8 mouse cellular contexts compared by ENCODE assay signal in genomic region chr11:49903333-49903732, GRCm38 (mm10). TPM values are rescaled to one million over a fixed set of nuclear protein-coding genes. Genes with fewer than 3 reads are reported as not detected.
DNase-seq lines count a peak whose midpoint lies in the region; ATAC-seq lines count a peak whose summit lies in the region.

No protein-coding gene starts in this region.

- no peak overlapping the region for H3K27ac ChIP-seq in midbrain, embryonic 14.5 days (replicated peaks; ENCODE audit: low read depth, low read length)
- H3K27ac ChIP-seq in midbrain, embryonic 15.5 days: no peak overlapping the region
- H3K27ac ChIP-seq in liver, embryonic 11.5 days (ENCODE audit: low read depth, low read length): no peak overlapping the region

- H3K27me3 ChIP-seq in midbrain, embryonic 14.5 days (ENCODE audit: control insufficient read depth, insufficient read depth, low read length): peaks cover 16% of the 10 kb centered on the region
- H3K27me3 ChIP-seq in midbrain, embryonic 15.5 days (replicated peaks): peaks cover 28% of the 10 kb centered on the region
- H3K27me3 ChIP-seq in liver, embryonic 11.5 days (replicated peaks; ENCODE audit: control insufficient read depth, insufficient read depth, low read length): peaks cover 45% of the 10 kb centered on the region

- H3K4me1 ChIP-seq in midbrain, embryonic 14.5 days (ENCODE audit: control insufficient read depth, insufficient read depth, low read length): no peaks in the 10 kb centered on the region; the same call in 1 of the 2 replicates
- peaks cover 11% of the 10 kb centered on the region for H3K4me1 ChIP-seq in midbrain, embryonic 15.5 days
- peaks cover 7% of the 10 kb centered on the region for H3K4me1 ChIP-seq in liver, embryonic 11.5 days (replicated peaks; ENCODE audit: control insufficient read depth, insufficient read depth, low read length)

- no peak for ATAC-seq in midbrain, embryonic 14.5 days (ENCODE audit: low FRiP score, low TSS enrichment)
- no peak for ATAC-seq in midbrain, embryonic 15.5 days (replicated peaks)
- peak; percentile 59; the same call in 1 of the 2 replicates for ATAC-seq in erythroid progenitor cell, adult 5-6 weeks (replicated peaks; ENCODE audit: low FRiP score, poor library complexity, severe bottlenecking)
- ATAC-seq in liver, embryonic 11.5 days (replicated peaks; ENCODE audit: low FRiP score): 0 out of 2 replicates have a peak, but pooled peaks have one; percentile 41

- no peaks in the 10 kb centered on the region for H3K36me3 ChIP-seq in midbrain, embryonic 14.5 days (ENCODE audit: control insufficient read depth, insufficient read depth, low read length)
- H3K36me3 ChIP-seq in midbrain, embryonic 15.5 days (replicated peaks): no peaks in the 10 kb centered on the region
- H3K36me3 ChIP-seq in liver, embryonic 11.5 days (ENCODE audit: control insufficient read depth, insufficient read depth, low read length): no peaks in the 10 kb centered on the region

- no peak overlapping the region for H3K4me3 ChIP-seq in midbrain, embryonic 14.5 days (replicated peaks; ENCODE audit: low read depth, low read length)
- no peak overlapping the region for H3K4me3 ChIP-seq in midbrain, embryonic 15.5 days
- H3K4me3 ChIP-seq in liver, embryonic 11.5 days (ENCODE audit: low read depth, low read length): no peak overlapping the region

- H3K9me3 ChIP-seq in midbrain, embryonic 14.5 days (ENCODE audit: control insufficient read depth, low read length): no peaks in the 10 kb centered on the region
- no peaks in the 10 kb centered on the region for H3K9me3 ChIP-seq in midbrain, embryonic 15.5 days
- no peaks in the 10 kb centered on the region for H3K9me3 ChIP-seq in liver, embryonic 11.5 days (ENCODE audit: control insufficient read depth, low read length)

- DNase-seq in midbrain, embryonic 14.5 days: peak; percentile 79
- peak; percentile 80 for DNase-seq in brain, adult 2 months (ENCODE audit: low read depth, low spot score)
- peak; percentile 51 for DNase-seq in induced T-regulatory cell, adult 2 months (ENCODE audit: low read depth)
- peak; percentile 56 for DNase-seq in liver, embryonic 11.5 days (ENCODE audit: low spot score)
- DNase-seq in retina, embryonic 14.5 days (ENCODE audit: low spot score): peak; percentile 81
- peak; percentile 36 for DNase-seq in urinary bladder, adult 2 months (ENCODE audit: low spot score)

- H3K4me2 ChIP-seq in midbrain, embryonic 14.5 days (ENCODE audit: low read length): no peak overlapping the region
- no peak overlapping the region for H3K4me2 ChIP-seq in midbrain, embryonic 15.5 days
- no peak overlapping the region for H3K4me2 ChIP-seq in liver, embryonic 11.5 days

- WGBS in midbrain, embryonic 14.5 days: 10% methylated on average over 7 of the region's 7 CpGs
- 17% methylated on average over 7 of the region's 7 CpGs for WGBS in midbrain, embryonic 15.5 days
- WGBS in liver, embryonic 11.5 days: 14% methylated on average over 7 of the region's 7 CpGs

- no peak overlapping the region for H3K9ac ChIP-seq in midbrain, embryonic 14.5 days (replicated peaks; ENCODE audit: low read length)
- H3K9ac ChIP-seq in midbrain, embryonic 15.5 days: no peak overlapping the region
- no peak overlapping the region for H3K9ac ChIP-seq in liver, embryonic 11.5 days (ENCODE audit: low read depth, low read length)

RNA-seq across cellular contexts. Expression of gene Rasgef1c, which starts 1.7 kb away (rescaled TPM):
- 24.9 and 36.2 TPM in 2 replicates for polyA plus RNA-seq in midbrain, embryonic 14.5 days (2014; fragmentation: Nextera tagmentation; extraction: Ambion mirVana)
- polyA plus RNA-seq in midbrain, embryonic 15.5 days (2015; fragmentation: Nextera tagmentation; extraction: Ambion mirVana): 28.0 and 29.8 TPM in 2 replicates
- total RNA-seq in erythroid progenitor cell, adult 5-6 weeks (2015; ENCODE audit: low replicate concordance): not detected in 2 replicates
- total RNA-seq in erythroid progenitor cell, adult 5-6 weeks (2017; ENCODE audit: low replicate concordance): 0.64 TPM in 1 of 2 replicates, not detected in the other
- polyA plus RNA-seq in liver, embryonic 11.5 days (2014; fragmentation: Nextera tagmentation; extraction: Ambion mirVana): not detected in 2 replicates
- 2.0 and 2.5 TPM in 2 replicates for polyA plus RNA-seq in urinary bladder, adult 2 months (2012; rRNA removed)

RNA-seq across cellular contexts. Expression of gene Mapk9, which starts 56.8 kb away (rescaled TPM):
- 58.7 and 72.4 TPM in 2 replicates for polyA plus RNA-seq in midbrain, embryonic 14.5 days (2014; fragmentation: Nextera tagmentation; extraction: Ambion mirVana)
- 63.3 and 68.7 TPM in 2 replicates for polyA plus RNA-seq in midbrain, embryonic 15.5 days (2015; fragmentation: Nextera tagmentation; extraction: Ambion mirVana)
- 18.9 and 21.6 TPM in 2 replicates for total RNA-seq in erythroid progenitor cell, adult 5-6 weeks (2015; ENCODE audit: low replicate concordance)
- 19.4 and 27.6 TPM in 2 replicates for total RNA-seq in erythroid progenitor cell, adult 5-6 weeks (2017; ENCODE audit: low replicate concordance)
- polyA plus RNA-seq in liver, embryonic 11.5 days (2014; fragmentation: Nextera tagmentation; extraction: Ambion mirVana): 47.5 and 52.3 TPM in 2 replicates
- polyA plus RNA-seq in urinary bladder, adult 2 months (2012; rRNA removed): 36.5 and 37.6 TPM in 2 replicates

Comparison
In these comparisons a context has a peak if more than half of its experiments do, and no peak if none do; other contexts are left out.
1. ATAC-seq: peak in erythroid progenitor cell, adult 5-6 weeks (single experiment) and liver, embryonic 11.5 days (single experiment); none in midbrain, embryonic 14.5 days (single experiment) and midbrain, embryonic 15.5 days (single experiment).
2. Peak in every context shown above with its lines, with median percentiles within 50 percentile points of each other: DNase-seq.